Mouse (Mus musculus) heart, adult 10 weeks (tissue): ENCODE data around the gene Xlr3b. TPM values are rescaled to one million over a fixed set of nuclear protein-coding genes. Genes with fewer than 3 reads are reported as not detected.

ENCODE experiments used
- polyA plus RNA-seq: library from polyadenylated mRNA; stranded (reverse); fragments of 350-450 nt; fragmentation: Illumina TruSeq; extraction: RNeasy Lipid Tissue Mini Kit (QIAGEN cat#74804); gene quantifications from one replicate; pipeline ENCODE4 v1.2.3, GENCODE M21; 2014; ENCODE audit warnings: low read depth, low replicate concordance

Xlr3b gene
- 0.76 TPM for polyA plus RNA-seq

GRCm38 (mm10) chrX:73191934-73192333 lies at the start of gene Xlr3b:
TSS of gene Xlr3b (plus strand) at chrX:73192207.

GRCm38 (mm10) chrX:73148496-73148895 lies 43.5 kb upstream of the Xlr3b start, which contains the start of gene Xlr5b:
TSS of gene Xlr5b (plus strand) at chrX:73148796.

GRCm38 (mm10) chrX:73149350-73149749 lies 42.7 kb upstream of the Xlr3b start, which contains the start of gene DXBay18:
TSS of gene DXBay18 (minus strand) at chrX:73149450.

GRCm38 (mm10) chrX:73176889-73177288 lies 15.1 kb upstream of the Xlr3b start, which contains the start of gene Spin2d:
TSS of gene Spin2d (minus strand) at chrX:73176989.

GRCm38 (mm10) chrX:73213819-73214564 lies 22.0 kb downstream of the Xlr3b start, which contains the start of gene Xlr4b:
TSS of gene Xlr4b (plus strand) at chrX:73214333.

GRCm38 (mm10) chrX:73227914-73228605 lies 36.1 kb downstream of the Xlr3b start, which contains the start of gene F8a:
TSS of gene F8a (plus strand) at chrX:73228291.

GRCm38 (mm10) chrX:73242821-73243325 lies 50.9 kb downstream of the Xlr3b start, which contains the start of gene Xlr4c:
TSS of gene Xlr4c (minus strand) at chrX:73243130.

Other genes starting within 250 kb of the Xlr3b start
- 2.2 TPM for gene Zfp185, start 204.9 kb upstream of the Xlr3b start, polyA plus RNA-seq
- not detected for gene Pnma5, start 155.1 kb upstream of the Xlr3b start, polyA plus RNA-seq
- not detected for gene Pnma3, start 127.4 kb upstream of the Xlr3b start, polyA plus RNA-seq
- not detected for gene Xlr4a, start 109.7 kb upstream of the Xlr3b start, polyA plus RNA-seq
- gene Xlr3a, start 95.1 kb upstream of the Xlr3b start, polyA plus RNA-seq: 0.71 TPM
- gene Gm14685, start 75.2 kb upstream of the Xlr3b start, polyA plus RNA-seq: not detected
- not detected for gene Xlr5b, start 43.4 kb upstream of the Xlr3b start, polyA plus RNA-seq
- gene DXBay18, start 42.8 kb upstream of the Xlr3b start, polyA plus RNA-seq: not detected
- gene Spin2d, start 15.2 kb upstream of the Xlr3b start, polyA plus RNA-seq: not detected
- gene Xlr4b, start 22.1 kb downstream of the Xlr3b start, polyA plus RNA-seq: 0.50 TPM
- 4.1 TPM for gene F8a, start 36.1 kb downstream of the Xlr3b start, polyA plus RNA-seq
- not detected for gene Xlr4c, start 50.9 kb downstream of the Xlr3b start, polyA plus RNA-seq
- gene Xlr3c, start 73.2 kb downstream of the Xlr3b start, polyA plus RNA-seq: not detected
- not detected for gene Xlr5a, start 100.8 kb downstream of the Xlr3b start, polyA plus RNA-seq
- gene Xlr5c, start 100.8 kb downstream of the Xlr3b start, polyA plus RNA-seq: not detected
- gene Gm45015, start 144.6 kb downstream of the Xlr3b start, polyA plus RNA-seq: not detected
- gene Zfp275, start 150.4 kb downstream of the Xlr3b start, polyA plus RNA-seq: 7.8 TPM
- not detected for gene Gm18336, start 206.5 kb downstream of the Xlr3b start, polyA plus RNA-seq
- gene Zfp92, start 218.9 kb downstream of the Xlr3b start, polyA plus RNA-seq: not detected
- gene Trex2, start 243.1 kb downstream of the Xlr3b start, polyA plus RNA-seq: not detected